Mouse (Mus musculus) R1 (cell line): ENCODE data around the gene Clca3a2.
"Not testable (repeated sequence)": the region's sequence is repeated elsewhere in the genome, so short reads cannot be mapped to it uniquely, and the experiment has no call there.

ENCODE experiments used
- DNase-seq: peaks from one replicate; pipeline ENCODE4 v3.0.0-alpha.2; 2018; ENCODE audit warnings: low read depth, low spot score

The Clca3a2 gene

GRCm38 (mm10) chr3:144819219-144819618 lies at the start of gene Clca3a2:
TSS of gene Clca3a2 (minus strand) at chr3:144819494.
- DNase-seq: not testable (repeated sequence)

GRCm38 (mm10) chr3:144849584-144849983 lies 30.3 kb upstream of the Clca3a2 start:
- no peak for DNase-seq

- DNase-seq: not testable (repeated sequence)
Observed at GRCm38 (mm10) chr3:144849014-144849556, 29.8 kb upstream of the Clca3a2 start, which contains the start of gene Clca3b. TSS of gene Clca3b (minus strand) at chr3:144849357.

- no peak for DNase-seq
Observed at GRCm38 (mm10) chr3:144827257-144827656, 8.0 kb upstream of the Clca3a2 start.

- DNase-seq: peak; percentile 88
Observed at GRCm38 (mm10) chr3:144825151-144825550, 5.9 kb upstream of the Clca3a2 start.

- DNase-seq: no peak
Observed at GRCm38 (mm10) chr3:144823331-144823730, 4.0 kb upstream of the Clca3a2 start.

GRCm38 (mm10) chr3:144820632-144821031 lies 1.3 kb upstream of the Clca3a2 start:
- no peak for DNase-seq

GRCm38 (mm10) chr3:144813336-144813735 lies 6.0 kb downstream of the Clca3a2 start:
- not testable (repeated sequence) for DNase-seq

- peak; percentile 23 for DNase-seq
Observed at GRCm38 (mm10) chr3:144811821-144812220, 7.5 kb downstream of the Clca3a2 start.

GRCm38 (mm10) chr3:144808153-144808925 lies 11.0 kb downstream of the Clca3a2 start:
- DNase-seq: not testable (repeated sequence)

- DNase-seq: not testable (repeated sequence)
Observed at GRCm38 (mm10) chr3:144806626-144807025, 12.7 kb downstream of the Clca3a2 start.

GRCm38 (mm10) chr3:144801861-144802260 lies 17.4 kb downstream of the Clca3a2 start:
- peak; percentile 60 for DNase-seq

- no peak for DNase-seq
Observed at GRCm38 (mm10) chr3:144785181-144786148, 33.8 kb downstream of the Clca3a2 start.

GRCm38 (mm10) chr3:144765161-144765560 lies 54.1 kb downstream of the Clca3a2 start:
- DNase-seq: no peak

GRCm38 (mm10) chr3:144761454-144761853 lies 57.8 kb downstream of the Clca3a2 start:
- no peak for DNase-seq

GRCm38 (mm10) chr3:144760592-144761309 lies 58.5 kb downstream of the Clca3a2 start, which contains the start of gene Clca3a1:
TSS of gene Clca3a1 (minus strand) at chr3:144760977.
- no peak for DNase-seq

- DNase-seq: no peak
Observed at GRCm38 (mm10) chr3:144759719-144760118, 59.6 kb downstream of the Clca3a2 start.

GRCm38 (mm10) chr3:144756103-144756502 lies 63.2 kb downstream of the Clca3a2 start:
- DNase-seq: not testable (repeated sequence)

GRCm38 (mm10) chr3:144753120-144753519 lies 66.2 kb downstream of the Clca3a2 start:
- peak; percentile 66 for DNase-seq

GRCm38 (mm10) chr3:144749062-144749963 lies 70.0 kb downstream of the Clca3a2 start:
- DNase-seq: not testable (repeated sequence)
